Mouse (Mus musculus) brain, embryonic 14.5 days (tissue): ENCODE measurements around the gene Rab22a.

Experiments used
- CTCF ChIP-seq: fragments of 200-500 bp; IDR thresholded peaks from 2 replicates; pipeline ENCODE4 v1.5.1; 2012; ENCODE audit warnings: inconsistent platforms, mild to moderate bottlenecking, moderate library complexity, borderline replicate concordance; ENCODE audit not compliant: insufficient read depth, insufficient read length; ENCODE audit errors: extremely low read depth
- POLR2A ChIP-seq: fragments of 200-500 bp; IDR thresholded peaks from 2 replicates; pipeline ENCODE4 v1.6.1; 2012; ENCODE audit warnings: mild to moderate bottlenecking, inconsistent platforms, borderline replicate concordance; ENCODE audit not compliant: poor library complexity, insufficient read depth, insufficient read length, severe bottlenecking; ENCODE audit errors: extremely low read depth

DNA sequence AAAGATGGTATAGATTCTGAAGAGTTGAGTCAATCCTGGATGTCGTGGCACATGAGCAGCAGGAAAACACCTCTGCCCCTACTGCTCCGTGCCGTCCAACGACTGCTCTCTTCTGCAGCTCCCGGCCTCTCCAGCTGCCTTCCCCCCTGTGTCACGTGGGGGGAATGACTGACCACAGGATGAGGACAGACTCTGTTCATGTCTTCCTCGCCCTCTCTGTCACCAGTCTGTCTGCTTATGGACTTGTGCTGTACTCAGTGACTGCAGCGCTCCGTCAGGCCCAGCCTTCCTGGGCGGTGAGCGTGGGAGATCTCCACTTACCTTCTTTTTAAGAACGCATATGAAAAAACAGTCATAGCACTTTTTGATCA lies 43.3 kb downstream of the Rab22a start:
- TF ChIP-seq POLR2A (no peak), CTCF (no peak)
